Mouse (Mus musculus) hindbrain, embryonic 10.5 days (tissue): ENCODE data around the gene Ecsit. TPM values are rescaled to one million over a fixed set of nuclear protein-coding genes. Genes with fewer than 3 reads are reported as not detected.
"Not testable (repeated sequence)": the region's sequence is repeated elsewhere in the genome, so short reads cannot be mapped to it uniquely, and the experiment has no call there.

Experiments used
- DNase-seq: peaks from one replicate; pipeline ENCODE4 v3.0.0-alpha.2; 2017; ENCODE audit warnings: low spot score
- H3K27ac ChIP-seq: fragments of 300-500 bp; sonication (generic); 2 replicates; pipeline ENCODE4 v1.5.1; 2016; ENCODE audit warnings: mild to moderate bottlenecking, moderate library complexity
- H3K27me3 ChIP-seq: fragments of 300-500 bp; sonication (generic); 2 replicates; pipeline ENCODE4 v1.6.1; 2016; ENCODE audit warnings: mild to moderate bottlenecking; ENCODE audit not compliant: poor library complexity, insufficient read depth, severe bottlenecking
- H3K36me3 ChIP-seq: fragments of 300-500 bp; sonication (generic); 2 replicates; pipeline ENCODE4 v1.6.1; 2016; ENCODE audit warnings: mild to moderate bottlenecking, moderate library complexity
- H3K4me1 ChIP-seq: fragments of 300-500 bp; sonication (generic); replicated peaks from 2 replicates; pipeline ENCODE4 v1.6.1; 2016; ENCODE audit warnings: mild to moderate bottlenecking
- H3K4me3 ChIP-seq: fragments of 300-500 bp; sonication (generic); 2 replicates; pipeline ENCODE4 v1.5.1; 2016; ENCODE audit warnings: mild to moderate bottlenecking, moderate library complexity
- H3K9me3 ChIP-seq: fragments of 300-500 bp; sonication (generic); 2 replicates; pipeline ENCODE4 v1.6.1; 2016; ENCODE audit warnings: mild to moderate bottlenecking, moderate library complexity
- WGBS: fragments of 180-500 bp; shearing (Covaris S2); methylation state at CpG from one replicate; pipeline ENCODE4 v1.1.7; 2016; 5-methylcytosine and 5-hydroxymethylcytosine counted together
- polyA plus RNA-seq: library from polyadenylated mRNA; unstranded; fragments of >200 nt; fragmentation: Nextera tagmentation; extraction: Ambion mirVana; gene quantifications from 2 replicates; pipeline ENCODE4 v1.2.1, GENCODE M21; 2016

Ecsit gene
- polyA plus RNA-seq, 1 experiment from 2014 or later = 45.5 TPM

GRCm38 (mm10) chr9:22084667-22085021 lies 594 bp downstream of the Ecsit start:
- peaks cover 16% of the 10 kb centered on the region for H3K4me1 ChIP-seq
- H3K36me3 ChIP-seq = peaks cover 21% of the 10 kb centered on the region
- no peaks in the 10 kb centered on the region for H3K27me3 ChIP-seq
- H3K9me3 ChIP-seq = no peaks in the 10 kb centered on the region
- 34% methylated on average over 4 of the region's 4 CpGs for WGBS
- H3K4me3 ChIP-seq = peak overlapping the region; percentile 86
- peak overlapping the region; percentile 86 for H3K27ac ChIP-seq
- no peak for DNase-seq

- WGBS = 93% methylated on average over 23 of the region's 23 CpGs
- Histone ChIP-seq H3K27me3 (no peaks in the 10 kb centered on the region), H3K4me3 (no peak overlapping the region), H3K27ac (no peak overlapping the region), H3K9me3 (no peaks in the 10 kb centered on the region), H3K36me3 (peaks cover 62% of the 10 kb centered on the region), H3K4me1 (peaks cover 7% of the 10 kb centered on the region; the same call in 1 of the 2 replicates)
- DNase-seq = no peak
Observed at GRCm38 (mm10) chr9:22076223-22076622, 9.0 kb downstream of the Ecsit start.

DNA sequence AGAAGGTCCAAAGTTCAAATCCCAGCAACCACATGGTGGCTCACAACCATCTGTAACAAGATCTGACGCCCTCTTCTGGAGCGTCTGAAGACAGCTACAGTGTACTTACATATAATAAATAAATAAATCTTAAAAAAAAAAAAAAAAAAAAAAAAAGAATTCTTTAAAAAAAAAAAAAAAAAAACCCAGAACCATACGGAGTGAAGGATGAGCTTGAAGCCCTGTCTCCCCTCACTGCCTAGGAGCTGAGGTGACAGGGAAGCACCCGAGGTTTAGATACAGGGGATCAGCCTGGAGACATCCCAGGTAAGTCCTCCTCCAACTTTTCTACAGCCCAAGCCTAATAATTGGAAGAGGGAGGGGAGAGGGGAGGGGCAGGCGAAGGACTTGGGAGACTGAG lies 9.5 kb downstream of the Ecsit start:
- not testable (repeated sequence) for H3K27me3 ChIP-seq, H3K4me3 ChIP-seq, H3K9me3 ChIP-seq, DNase-seq, H3K27ac ChIP-seq, H3K4me1 ChIP-seq
- H3K36me3 ChIP-seq = peaks cover 62% of the 10 kb centered on the region
- 71% methylated on average over 5 of the region's 5 CpGs for WGBS

DNA sequence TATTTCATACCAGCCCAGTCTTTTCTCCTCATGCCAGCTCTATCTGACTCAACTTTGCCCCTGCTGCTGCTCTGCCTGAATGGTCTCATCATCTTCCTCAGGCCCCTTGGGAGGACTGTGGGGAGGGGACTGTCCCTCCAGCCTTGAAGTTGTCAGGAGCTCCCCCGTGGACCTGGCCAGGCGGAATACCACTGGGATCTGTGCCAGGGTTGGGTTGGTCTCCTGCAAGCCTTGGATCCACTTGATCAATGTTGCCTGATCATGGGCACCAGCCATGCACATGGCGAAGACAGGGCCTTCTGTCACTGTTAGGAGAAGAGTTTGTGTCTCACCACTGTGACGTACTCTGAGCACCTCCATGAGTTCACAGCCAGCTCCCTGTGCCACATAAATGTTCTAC lies 13.0 kb downstream of the Ecsit start:
- 92% methylated on average over 4 of the region's 4 CpGs for WGBS
- DNase-seq = no peak
- Histone ChIP-seq H3K4me3 (no peak overlapping the region), H3K36me3 (peaks cover 60% of the 10 kb centered on the region), H3K27ac (no peak overlapping the region), H3K9me3 (no peaks in the 10 kb centered on the region), H3K27me3 (no peaks in the 10 kb centered on the region), H3K4me1 (peaks cover 20% of the 10 kb centered on the region)

DNA sequence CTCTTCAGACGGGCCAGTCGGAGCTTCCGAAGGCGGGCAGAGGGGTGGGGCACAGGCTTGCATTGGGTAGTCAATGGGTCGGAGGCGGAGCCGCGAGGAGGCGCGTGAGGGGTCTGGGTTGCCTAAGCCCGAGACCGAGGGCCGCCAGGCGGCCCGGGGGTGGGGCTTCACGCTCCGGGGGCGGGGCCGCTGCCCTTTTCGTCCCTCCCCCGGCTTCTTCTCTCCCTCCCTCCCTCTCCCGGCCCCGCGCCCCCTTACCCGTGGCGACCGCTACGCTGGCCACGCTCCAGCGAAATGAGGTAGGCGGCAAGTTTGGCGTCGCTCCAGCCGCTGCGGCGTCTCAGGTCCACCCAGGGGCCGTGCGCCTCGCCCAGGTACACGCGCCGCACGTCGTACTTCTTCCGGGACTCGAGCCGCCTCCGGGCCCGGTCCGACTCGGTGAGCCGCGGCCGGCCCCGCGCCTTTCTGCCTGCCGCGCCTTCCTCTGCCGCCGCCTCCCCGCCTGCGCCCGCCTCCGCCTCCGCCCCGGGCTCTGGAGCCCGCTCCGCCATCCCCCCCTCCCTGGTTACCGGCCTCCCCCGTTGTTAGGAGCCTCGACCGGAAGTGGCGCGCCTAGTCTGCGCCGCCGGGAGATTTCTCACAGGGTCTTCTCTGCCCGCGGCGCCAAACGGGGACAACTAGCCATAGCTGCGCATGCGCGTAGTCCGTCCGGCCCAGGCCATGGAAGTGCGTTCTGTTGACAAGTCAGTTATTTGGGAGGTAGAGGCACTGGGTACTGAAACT lies 14.3 kb downstream of the Ecsit start, which contains the start of the genes Gm49318 and Zfp653:
TSS of gene Gm49318 (minus strand) at position 469 of the 783 bp plus-strand sequence.
TSS of gene Zfp653 (minus strand) at position 586 of the 783 bp plus-strand sequence.
- Histone ChIP-seq H3K4me1 (peaks cover 20% of the 10 kb centered on the region), H3K9me3 (no peaks in the 10 kb centered on the region), H3K27ac (peak within 1 kb of the TSS; percentile 99), H3K4me3 (peak within 1 kb of the TSS; percentile 89), H3K27me3 (no peaks in the 10 kb centered on the region), H3K36me3 (peaks cover 60% of the 10 kb centered on the region)
- peak; percentile 95 for DNase-seq
- under 1% methylated on average over 87 of the region's 87 CpGs for WGBS

GRCm38 (mm10) chr9:22069881-22070553 lies 15.2 kb downstream of the Ecsit start:
- Histone ChIP-seq H3K27me3 (no peaks in the 10 kb centered on the region), H3K27ac (0 out of 2 replicates have a peak overlapping the region, but pooled peaks have one; percentile 99), H3K36me3 (peaks cover 68% of the 10 kb centered on the region), H3K9me3 (no peaks in the 10 kb centered on the region), H3K4me3 (peak overlapping the region; percentile 89), H3K4me1 (peaks cover 20% of the 10 kb centered on the region)
- 75% methylated on average over 4 of the region's 4 CpGs for WGBS
- no peak for DNase-seq

DNA sequence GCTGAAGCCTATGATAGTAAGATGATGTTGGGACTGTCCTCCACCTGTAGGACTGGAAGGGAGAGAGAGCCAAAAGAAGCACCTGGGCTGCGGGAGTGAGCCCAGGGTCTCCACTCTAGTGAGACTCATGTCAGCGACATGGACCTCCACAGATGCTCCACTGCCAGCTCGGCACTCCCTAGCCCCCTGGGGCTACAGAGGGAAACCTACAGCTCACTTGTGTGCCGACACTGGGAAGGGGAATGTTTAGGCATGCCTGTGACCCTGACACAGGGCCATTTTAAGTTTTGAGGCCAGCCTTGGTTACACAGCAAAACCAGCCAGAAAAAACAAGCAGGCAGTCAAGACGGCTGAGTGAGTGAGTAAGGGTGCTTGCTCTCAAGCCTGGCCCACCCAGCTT lies 18.0 kb downstream of the Ecsit start:
- peaks cover 69% of the 10 kb centered on the region for H3K36me3 ChIP-seq

DNA sequence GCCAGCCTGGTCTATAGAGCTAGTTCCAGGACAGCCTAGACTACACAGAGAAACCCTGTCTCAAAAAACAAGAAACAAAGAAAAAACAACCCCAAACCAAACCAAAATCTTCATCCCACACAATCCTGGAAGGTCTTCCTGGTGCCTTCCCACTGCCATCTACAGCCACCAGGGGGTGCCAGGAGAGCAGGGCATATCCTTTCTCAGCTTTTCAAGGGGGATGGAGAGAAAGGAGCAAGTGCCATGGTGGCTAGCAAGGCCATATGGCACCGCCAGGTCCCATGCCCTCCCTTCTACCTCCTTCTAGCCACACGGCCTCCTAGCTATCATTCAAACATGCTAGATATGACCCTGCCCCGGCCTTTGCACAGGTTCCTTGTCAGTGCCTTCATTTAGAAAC lies 18.8 kb downstream of the Ecsit start:
- WGBS = 84% methylated on average over 3 of the region's 3 CpGs

More for the DNA sequence above, 18.0 kb downstream of the Ecsit start:
- H3K4me3 ChIP-seq = no peak overlapping the region
- no peak for DNase-seq
- H3K27ac ChIP-seq = no peak overlapping the region
- H3K4me1 ChIP-seq = peaks cover 20% of the 10 kb centered on the region
- no peaks in the 10 kb centered on the region for H3K27me3 ChIP-seq
- WGBS = 82% methylated on average over 5 of the region's 5 CpGs
- no peaks in the 10 kb centered on the region for H3K9me3 ChIP-seq

GRCm38 (mm10) chr9:22065642-22066041 lies 19.6 kb downstream of the Ecsit start:
- 95% methylated on average over 11 of the region's 11 CpGs for WGBS
- Histone ChIP-seq H3K27me3 (no peaks in the 10 kb centered on the region), H3K36me3 (peaks cover 83% of the 10 kb centered on the region)

More for the DNA sequence above, 18.8 kb downstream of the Ecsit start:
- Histone ChIP-seq H3K27me3 (no peaks in the 10 kb centered on the region), H3K4me1 (peaks cover 14% of the 10 kb centered on the region), H3K9me3 (no peaks in the 10 kb centered on the region), H3K27ac (no peak overlapping the region), H3K4me3 (no peak overlapping the region), H3K36me3 (peaks cover 76% of the 10 kb centered on the region)
- DNase-seq = peak; percentile 44

DNA sequence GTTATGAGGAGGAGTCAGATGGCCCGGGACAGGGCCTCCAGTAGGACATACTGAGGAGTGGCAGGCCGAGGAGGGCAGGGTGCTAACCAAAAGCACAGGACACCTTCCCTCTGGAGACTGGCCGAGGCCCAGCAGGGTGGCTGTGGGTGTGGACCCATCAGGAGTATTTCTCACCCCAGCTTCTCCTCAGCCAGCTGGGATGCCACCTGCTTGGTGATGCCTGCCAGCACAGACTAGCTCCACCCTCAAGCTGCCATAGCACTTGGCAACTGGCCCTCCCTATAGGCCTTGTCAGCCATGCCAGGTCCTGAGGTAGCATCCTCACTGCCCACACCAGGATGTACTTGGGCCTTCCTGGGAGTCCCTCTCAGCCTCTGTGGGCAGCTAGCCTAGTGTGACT lies 20.9 kb downstream of the Ecsit start:
- H3K27ac ChIP-seq = no peak overlapping the region
- no peak for DNase-seq
- no peaks in the 10 kb centered on the region for H3K4me1 ChIP-seq
- no peaks in the 10 kb centered on the region for H3K9me3 ChIP-seq
- no peaks in the 10 kb centered on the region for H3K27me3 ChIP-seq
- no peak overlapping the region for H3K4me3 ChIP-seq
- WGBS = 93% methylated on average over 3 of the region's 3 CpGs
- H3K36me3 ChIP-seq = peaks cover 95% of the 10 kb centered on the region

More at GRCm38 (mm10) chr9:22065642-22066041, 19.6 kb downstream of the Ecsit start:
- H3K4me3 ChIP-seq = no peak overlapping the region
- H3K27ac ChIP-seq = no peak overlapping the region
- peaks cover 12% of the 10 kb centered on the region for H3K4me1 ChIP-seq
- H3K9me3 ChIP-seq = no peaks in the 10 kb centered on the region
- no peak for DNase-seq

- DNase-seq = no peak
- Histone ChIP-seq H3K4me1 (no peaks in the 10 kb centered on the region), H3K4me3 (no peak overlapping the region), H3K9me3 (no peaks in the 10 kb centered on the region), H3K27me3 (peaks cover under 1% of the 10 kb centered on the region), H3K36me3 (peaks cover 95% of the 10 kb centered on the region), H3K27ac (no peak overlapping the region)
- WGBS = 83% methylated on average over 2 of the region's 2 CpGs
Observed at GRCm38 (mm10) chr9:22061339-22061738, 23.9 kb downstream of the Ecsit start.

DNA sequence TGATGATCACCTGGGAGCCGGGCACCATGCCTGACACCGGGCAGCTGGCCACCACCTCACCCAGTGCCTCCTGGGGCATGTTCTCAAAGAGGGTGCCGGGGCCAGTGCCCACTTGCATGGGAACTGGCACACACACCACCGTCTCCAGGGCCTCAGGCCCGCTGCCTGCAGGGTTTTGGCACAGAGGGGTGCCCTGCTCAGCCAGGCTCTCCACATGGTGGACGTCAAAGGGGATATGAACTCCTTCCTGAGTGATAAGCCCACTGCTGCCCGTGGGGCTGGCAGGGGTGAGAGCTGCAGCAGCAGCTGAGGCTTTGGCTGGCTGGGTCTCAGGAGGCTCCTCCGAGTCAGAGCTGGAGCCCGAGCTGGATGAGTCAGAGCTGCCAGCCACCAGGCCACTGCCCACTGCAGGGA lies 27.2 kb downstream of the Ecsit start:
- H3K27me3 ChIP-seq = peaks cover 27% of the 10 kb centered on the region
- H3K36me3 ChIP-seq = peaks cover 61% of the 10 kb centered on the region
- peaks cover 16% of the 10 kb centered on the region for H3K4me1 ChIP-seq
- no peak for DNase-seq
- WGBS = 91% methylated on average over 9 of the region's 9 CpGs
- H3K9me3 ChIP-seq = no peaks in the 10 kb centered on the region
- no peak overlapping the region for H3K27ac ChIP-seq
- H3K4me3 ChIP-seq = no peak overlapping the region

DNA sequence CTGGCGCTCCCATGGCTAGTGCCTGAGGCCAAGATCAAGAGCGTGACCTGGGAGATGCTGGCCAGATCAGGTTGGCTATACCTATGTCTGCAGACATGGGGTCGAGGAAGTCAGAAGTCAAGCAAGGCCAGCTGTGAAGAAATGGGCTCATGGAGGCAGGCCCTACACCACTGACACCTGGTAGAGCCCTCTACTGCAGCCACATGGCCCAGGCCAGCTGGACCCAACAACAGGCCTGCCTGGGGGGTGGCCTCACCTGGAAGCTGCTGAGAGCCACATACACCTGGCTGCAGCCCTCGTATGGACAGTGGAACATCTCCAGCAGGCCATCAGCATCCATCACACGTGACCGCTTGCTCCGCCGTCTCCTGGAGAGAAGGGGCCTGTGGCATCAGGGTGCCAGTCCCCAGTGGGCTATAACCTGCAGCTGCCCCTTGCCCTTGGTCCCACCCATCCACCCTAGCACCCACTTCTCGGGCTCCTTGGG lies 28.2 kb downstream of the Ecsit start:
- Histone ChIP-seq H3K27me3 (peaks cover 36% of the 10 kb centered on the region), H3K4me3 (no peak overlapping the region), H3K9me3 (no peaks in the 10 kb centered on the region), H3K4me1 (peaks cover 19% of the 10 kb centered on the region), H3K36me3 (peaks cover 52% of the 10 kb centered on the region), H3K27ac (no peak overlapping the region)
- WGBS = 92% methylated on average over 9 of the region's 9 CpGs
- no peak for DNase-seq
